Comparison of ENCODE assay signal across 16 mouse cellular contexts in genomic region chr12:17652216-17653050, GRCm38 (mm10). TPM values are rescaled to one million over a fixed set of nuclear protein-coding genes. Genes with fewer than 3 reads are reported as not detected.
DNase-seq lines count a peak whose midpoint lies in the region; ATAC-seq lines count a peak whose summit lies in the region.
"Had no signal": no experiment of that assay in that cellular context is flagged by ENCODE, and none has a peak within 500 bp of the region (broad histone marks: within the 10 kb centered on the region; RNA-seq: fewer than 3 reads in every experiment).

No protein-coding gene starts in this region.

- H3K4me1 ChIP-seq in hindbrain, embryonic 15.5 days (replicated peaks): peaks cover 11% of the 10 kb centered on the region
- H3K4me1 ChIP-seq in hindbrain, embryonic 11.5 days (replicated peaks; ENCODE audit: control insufficient read depth, insufficient read depth, low read length): no peaks in the 10 kb centered on the region

- no peak overlapping the region for H3K4me2 ChIP-seq in hindbrain, embryonic 15.5 days
- H3K4me2 ChIP-seq in hindbrain, embryonic 11.5 days (replicated peaks; ENCODE audit: low read depth, low read length): no peak overlapping the region
- H3K4me2 ChIP-seq: heart, embryonic 11.5 days; liver, embryonic 11.5 days had no signal

- ATAC-seq in hindbrain, embryonic 15.5 days (ENCODE audit: low FRiP score, low read depth): peak; percentile 52
- ATAC-seq in hindbrain, embryonic 11.5 days (ENCODE audit: low FRiP score): no peak
- ATAC-seq: intestine, postnatal 0 days had no signal

- H3K9ac ChIP-seq in hindbrain, embryonic 15.5 days: no peak overlapping the region
- H3K9ac ChIP-seq in hindbrain, embryonic 11.5 days (ENCODE audit: low read depth, low read length): no peak overlapping the region

- no peak overlapping the region for H3K4me3 ChIP-seq in hindbrain, embryonic 15.5 days
- H3K4me3 ChIP-seq in hindbrain, embryonic 11.5 days (ENCODE audit: low read depth, low read length): no peak overlapping the region

- H3K9me3 ChIP-seq in hindbrain, embryonic 15.5 days: no peaks in the 10 kb centered on the region
- no peaks in the 10 kb centered on the region for H3K9me3 ChIP-seq in hindbrain, embryonic 11.5 days (ENCODE audit: control insufficient read depth, low read length)

- WGBS in hindbrain, embryonic 15.5 days: 45% methylated on average over 8 of the region's 8 CpGs
- WGBS in hindbrain, embryonic 11.5 days: 59% methylated on average over 8 of the region's 8 CpGs

- no peak for DNase-seq in hindbrain, embryonic 11.5 days (ENCODE audit: low spot score)
- DNase-seq in testis, postnatal 14 days (ENCODE audit: low spot score): peak; percentile 30
- DNase-seq in testis, postnatal 10 days (ENCODE audit: low spot score): no peak
- DNase-seq in cerebellum, postnatal 14 days: peak; percentile 40 to 47
- DNase-seq in thymus, postnatal 10 days (ENCODE audit: low spot score in 2 of 2): no peak
- no peak for DNase-seq in heart, adult 11 months
- DNase-seq: adrenal gland, postnatal 10 days; embryo, embryonic 11 days; gastrocnemius, postnatal 36 days; heart, postnatal 36 days; kidney, postnatal 25 days had no signal

- peak overlapping the region; percentile 54 for H3K27ac ChIP-seq in hindbrain, embryonic 15.5 days (replicated peaks)
- H3K27ac ChIP-seq in hindbrain, embryonic 11.5 days (ENCODE audit: low read depth, low read length): no peak overlapping the region

- H3K27me3 ChIP-seq in hindbrain, embryonic 15.5 days: no peaks in the 10 kb centered on the region
- H3K27me3 ChIP-seq in hindbrain, embryonic 11.5 days (ENCODE audit: control insufficient read depth, insufficient read depth, low read length): no peaks in the 10 kb centered on the region

- no peaks in the 10 kb centered on the region for H3K36me3 ChIP-seq in hindbrain, embryonic 15.5 days
- H3K36me3 ChIP-seq in hindbrain, embryonic 11.5 days (ENCODE audit: control insufficient read depth, insufficient read depth, low read length): no peaks in the 10 kb centered on the region
- H3K36me3 ChIP-seq: G1E had no signal

RNA-seq across cellular contexts. Expression of gene Hpcal1, which starts 38.2 kb away (rescaled TPM):
- polyA plus RNA-seq in hindbrain, embryonic 15.5 days (2015; fragmentation: Nextera tagmentation; extraction: Ambion mirVana): 128 and 129 TPM in 2 replicates
- polyA plus RNA-seq in hindbrain, embryonic 11.5 days (2014; fragmentation: Nextera tagmentation; extraction: Ambion mirVana): 46.3 and 48.0 TPM in 2 replicates
- polyA plus RNA-seq: G1E had no signal

Comparison
In these comparisons a context has a peak if more than half of its experiments do, and no peak if none do; other contexts are left out.
1. DNase-seq: peak in testis, postnatal 14 days (single experiment) and cerebellum, postnatal 14 days (2 of 2); none in hindbrain, embryonic 11.5 days (single experiment), testis, postnatal 10 days (single experiment), thymus, postnatal 10 days (0 of 2) and heart, adult 11 months (single experiment).